Mouse (Mus musculus) cerebellum, postnatal 25 days (tissue): ENCODE measurements around the gene Ubp1.

Experiments used
- DNase-seq, 2 experiments: peaks; one replicate each; pipeline ENCODE4 v3.0.0; 2021; ENCODE audit warnings: mixed read lengths in 2 of 2

Gene Ubp1

DNA sequence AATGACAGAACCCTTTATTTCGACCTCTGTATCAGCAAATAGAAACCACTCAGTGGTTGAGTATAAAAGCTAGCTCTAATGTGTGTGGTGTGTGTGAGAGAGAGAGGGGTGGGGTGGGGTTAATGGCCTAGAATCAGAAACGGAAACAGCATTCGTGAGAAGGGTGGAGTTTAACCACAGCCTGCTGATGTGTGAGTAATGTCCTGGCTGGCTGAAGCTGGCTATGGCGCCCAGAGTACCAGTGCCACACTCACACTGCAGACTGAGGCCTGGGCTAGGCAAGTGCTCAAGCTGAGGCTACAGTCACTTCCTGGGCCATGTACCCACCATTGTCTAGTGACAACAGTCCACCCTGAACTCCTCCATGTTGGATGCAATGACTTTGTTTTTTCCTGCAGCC is 85.7 kb downstream of the Ubp1 start:
- DNase-seq, result no peak

DNA sequence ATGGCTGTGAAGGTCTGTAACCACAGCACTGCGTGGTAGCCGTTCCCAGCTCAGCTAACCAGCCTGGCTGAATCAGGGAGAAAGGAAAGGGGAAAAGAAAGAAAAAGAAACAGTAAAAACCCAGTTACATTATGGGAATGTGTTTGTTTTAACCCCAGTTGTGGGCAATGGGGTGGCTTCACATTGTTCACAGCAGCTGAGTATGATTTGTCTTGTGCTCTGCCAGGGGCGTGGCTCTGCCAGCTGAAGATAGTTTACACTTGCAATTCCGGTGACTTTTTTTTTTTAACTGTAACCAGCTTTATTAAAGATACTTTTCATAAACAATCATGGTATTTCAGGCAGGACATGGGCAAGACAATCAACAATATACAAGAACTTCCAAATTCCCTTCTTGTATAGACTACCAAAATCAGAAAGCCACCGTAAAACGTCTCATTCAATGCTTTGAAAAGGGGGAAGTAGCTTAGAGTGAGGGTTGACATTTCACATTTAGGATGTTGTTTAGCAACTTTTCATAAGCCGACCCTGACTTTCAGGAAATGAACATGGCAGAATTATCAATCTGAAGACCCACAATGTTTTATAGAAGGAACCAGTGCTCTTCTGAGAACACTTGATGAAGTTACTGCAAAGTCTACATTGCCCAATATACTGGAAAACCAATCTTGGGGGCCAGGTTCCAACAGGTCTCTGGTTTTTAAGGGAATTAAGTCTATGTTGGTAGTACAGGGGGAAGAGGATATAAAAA is 88.5 kb downstream of the Ubp1 start:
- DNase-seq, result no peak

DNA sequence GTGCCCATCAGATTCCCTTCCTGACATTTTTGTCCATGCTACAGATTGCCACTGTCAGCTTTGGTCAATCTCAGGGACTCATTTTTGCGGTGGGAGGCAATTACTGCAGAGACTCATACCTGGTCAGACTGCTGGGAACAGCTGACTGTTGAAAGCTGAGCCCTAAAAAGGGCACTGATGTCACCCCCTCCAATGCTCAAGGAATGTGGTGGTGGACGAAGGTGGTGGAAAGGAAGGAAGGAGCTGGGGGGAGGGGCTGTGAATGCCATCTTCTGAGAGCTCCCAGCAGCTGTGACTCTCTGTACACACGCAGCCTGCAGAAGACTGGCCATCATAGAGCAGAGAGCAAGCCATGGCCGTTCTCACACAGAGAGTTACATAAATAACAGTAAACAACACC is 91.4 kb downstream of the Ubp1 start:
- DNase-seq, result no peak

DNA sequence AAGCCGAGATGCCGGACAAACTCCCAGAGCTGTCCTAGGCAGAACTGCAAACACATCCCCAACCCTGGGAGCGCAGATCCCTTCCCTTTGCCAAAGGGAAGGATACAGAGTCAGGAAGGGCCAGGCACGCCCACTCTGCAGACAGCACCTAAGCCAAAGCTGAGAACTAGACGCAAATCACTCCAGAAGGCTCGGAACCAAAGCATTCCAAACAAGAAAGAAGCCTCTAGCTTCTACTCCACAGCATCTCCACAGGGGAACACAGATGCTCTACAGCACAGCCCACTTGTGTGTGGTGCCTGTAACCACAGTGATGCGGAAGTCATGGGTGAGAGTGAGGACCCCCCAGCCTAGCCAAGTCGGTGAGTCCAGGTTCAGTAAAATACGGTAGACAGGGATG is 94.4 kb downstream of the Ubp1 start:
- DNase-seq, result no peak

DNA sequence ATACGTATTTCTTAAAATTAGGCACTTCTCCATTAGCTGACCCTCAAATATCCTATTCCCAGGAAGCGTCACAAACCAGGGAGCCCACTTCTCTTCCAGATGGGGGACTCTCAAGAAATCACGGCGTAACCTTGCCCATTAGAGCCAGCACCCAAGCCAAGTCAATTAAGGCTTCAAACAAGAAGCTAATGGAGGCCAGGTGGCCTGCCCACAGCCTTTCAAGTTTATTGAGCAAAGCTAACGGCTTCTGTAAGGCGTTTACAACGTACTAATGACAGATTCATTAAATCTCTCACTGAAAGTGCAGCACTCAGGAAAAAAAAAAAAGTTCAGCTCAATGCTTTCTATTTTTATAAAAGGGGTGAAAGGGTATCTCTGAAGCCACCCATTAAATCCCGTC is 95.1 kb downstream of the Ubp1 start:
- no peak for DNase-seq

DNA sequence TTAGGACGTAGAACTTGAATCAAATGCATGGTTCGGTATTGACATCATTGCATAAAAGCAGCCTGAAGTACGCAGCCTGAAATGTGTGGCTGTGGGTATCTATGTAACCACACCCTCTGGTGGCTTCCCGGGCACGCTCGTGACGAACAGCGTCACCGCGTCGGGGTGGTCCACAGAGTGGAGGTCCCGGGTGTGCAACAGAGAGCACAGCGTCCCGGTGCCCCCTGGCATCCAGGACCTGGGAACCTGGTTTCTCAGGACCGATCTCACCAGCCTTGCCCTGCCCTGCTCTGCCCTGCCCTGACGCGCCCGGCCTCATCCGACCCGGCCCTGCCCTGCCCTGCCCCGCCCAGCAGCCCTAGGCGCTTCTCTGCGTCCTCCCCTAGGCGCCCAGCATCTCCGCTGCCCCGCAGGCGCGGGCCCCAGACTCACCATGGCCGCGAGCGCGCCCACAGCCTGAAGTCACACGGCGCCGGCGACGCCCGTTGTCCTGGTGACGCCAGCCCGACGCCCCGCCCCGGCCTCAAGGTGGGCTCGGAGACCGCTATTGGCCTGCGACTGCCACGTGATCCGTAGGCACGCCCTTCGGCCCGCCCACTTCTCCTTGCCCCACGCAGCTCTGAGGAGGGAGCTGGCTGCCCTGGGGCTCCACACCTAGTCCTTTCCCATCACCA is 95.7 kb downstream of the Ubp1 start:
- peak; percentile 90 to 95 for DNase-seq
